Mouse (Mus musculus): ENCODE measurements around the gene Ndufs7. TPM values are rescaled to one million over a fixed set of nuclear protein-coding genes. Genes with fewer than 3 reads are reported as not detected.

The Ndufs7 gene
- total RNA-seq, 2 experiments from 2014 or later, result 327 to 331 TPM

Small RNAs within 50 kb of the gene (microRNA-seq; reads per million reads assigned to microRNA genes)
- gene Mir6911, result not detected

Other genes starting within 250 kb of the Ndufs7 start
- gene Arhgap45, start 232.5 kb upstream of the Ndufs7 start, total RNA-seq (2021), result 1 to 10 TPM; 4.0 to 4.7 TPM
- gene Polr2e, start 209.3 kb upstream of the Ndufs7 start, total RNA-seq (2021), result 10 to 100 TPM; 77.3 to 77.7 TPM
- gene Gpx4, start 202.0 kb upstream of the Ndufs7 start, total RNA-seq (2021), result 100 to 1,000 TPM; 339 to 434 TPM
- 10 to 100 TPM; 13.0 to 13.6 TPM for gene Sbno2, start 143.6 kb upstream of the Ndufs7 start, total RNA-seq (2021)
- 100 to 1,000 TPM; 116 to 125 TPM for gene Stk11, start 133.3 kb upstream of the Ndufs7 start, total RNA-seq (2021)
- 100 to 1,000 TPM; 522 to 564 TPM for gene Atp5d, start 110.5 kb upstream of the Ndufs7 start, total RNA-seq (2021)
- gene Cbarp, start 108.3 kb upstream of the Ndufs7 start, total RNA-seq (2021), result 1 to 10 TPM; 2.2 to 2.7 TPM
- gene Midn, start 100.8 kb upstream of the Ndufs7 start, total RNA-seq (2021), result 10 to 100 TPM; 67.7 to 74.0 TPM
- gene Cirbp, start 83.1 kb upstream of the Ndufs7 start, total RNA-seq (2021), result 100 to 1,000 TPM; 107 to 153 TPM
- gene 1600002K03Rik, start 76.2 kb upstream of the Ndufs7 start, total RNA-seq (2021), result 1 to 10 TPM; 3.4 to 3.8 TPM
- 1 to 10 TPM; 3.5 to 3.7 TPM for gene Efna2, start 69.6 kb upstream of the Ndufs7 start, total RNA-seq (2021)
- 10 to 100 TPM; 61.3 to 61.5 TPM for gene Mum1, start 22.7 kb upstream of the Ndufs7 start, total RNA-seq (2021)
- 100 to 1,000 TPM; 446 to 545 TPM for gene Gamt, start 11.9 kb downstream of the Ndufs7 start, total RNA-seq (2021)
- 100 to 1,000 TPM in 1 of 2 experiments, 10 to 100 TPM in 1; 98.9 to 112 TPM for gene Dazap1, start 12.4 kb downstream of the Ndufs7 start, total RNA-seq (2021)
- gene Rps15, start 43.3 kb downstream of the Ndufs7 start, total RNA-seq (2021), result 1,000 to 10,000 TPM; 1,165 to 1,300 TPM
- gene Apc2, start 46.9 kb downstream of the Ndufs7 start, total RNA-seq (2021), result 1 to 10 TPM in 1 of 2 experiments, under 1 TPM in 1; 0.73 to 2.1 TPM
- gene 2310011J03Rik, start 71.4 kb downstream of the Ndufs7 start, total RNA-seq (2021), result 10 to 100 TPM; 16.7 to 17.6 TPM
- 1 to 10 TPM; 1.0 to 1.5 TPM for gene Pcsk4, start 80.4 kb downstream of the Ndufs7 start, total RNA-seq (2021)
- gene Reep6, start 80.8 kb downstream of the Ndufs7 start, total RNA-seq (2021), result 1 to 10 TPM; 2.7 to 4.1 TPM
- gene Adamtsl5, start 99.3 kb downstream of the Ndufs7 start, total RNA-seq (2021), result 10 to 100 TPM; 15.5 to 16.5 TPM
- gene Plk5, start 107.3 kb downstream of the Ndufs7 start, total RNA-seq (2021), result under 1 TPM in 1 of 2 experiments, not detected in 1; 0.34 TPM
- gene Mex3d, start 138.5 kb downstream of the Ndufs7 start, total RNA-seq (2021), result 10 to 100 TPM; 17.8 to 18.9 TPM
- 100 to 1,000 TPM; 139 to 140 TPM for gene Mbd3, start 150.4 kb downstream of the Ndufs7 start, total RNA-seq (2021)
- 100 to 1,000 TPM; 640 to 657 TPM for gene Uqcr11, start 157.7 kb downstream of the Ndufs7 start, total RNA-seq (2021)
- 10 to 100 TPM; 66.4 to 67.5 TPM for gene Tcf3, start 184.5 kb downstream of the Ndufs7 start, total RNA-seq (2021)
- not detected for gene Onecut3, start 245.7 kb downstream of the Ndufs7 start, total RNA-seq (2021)

All from gastrocnemius, postnatal 4 days (tissue).